12 mouse cellular contexts compared by ENCODE assay signal in the genomic region with DNA sequence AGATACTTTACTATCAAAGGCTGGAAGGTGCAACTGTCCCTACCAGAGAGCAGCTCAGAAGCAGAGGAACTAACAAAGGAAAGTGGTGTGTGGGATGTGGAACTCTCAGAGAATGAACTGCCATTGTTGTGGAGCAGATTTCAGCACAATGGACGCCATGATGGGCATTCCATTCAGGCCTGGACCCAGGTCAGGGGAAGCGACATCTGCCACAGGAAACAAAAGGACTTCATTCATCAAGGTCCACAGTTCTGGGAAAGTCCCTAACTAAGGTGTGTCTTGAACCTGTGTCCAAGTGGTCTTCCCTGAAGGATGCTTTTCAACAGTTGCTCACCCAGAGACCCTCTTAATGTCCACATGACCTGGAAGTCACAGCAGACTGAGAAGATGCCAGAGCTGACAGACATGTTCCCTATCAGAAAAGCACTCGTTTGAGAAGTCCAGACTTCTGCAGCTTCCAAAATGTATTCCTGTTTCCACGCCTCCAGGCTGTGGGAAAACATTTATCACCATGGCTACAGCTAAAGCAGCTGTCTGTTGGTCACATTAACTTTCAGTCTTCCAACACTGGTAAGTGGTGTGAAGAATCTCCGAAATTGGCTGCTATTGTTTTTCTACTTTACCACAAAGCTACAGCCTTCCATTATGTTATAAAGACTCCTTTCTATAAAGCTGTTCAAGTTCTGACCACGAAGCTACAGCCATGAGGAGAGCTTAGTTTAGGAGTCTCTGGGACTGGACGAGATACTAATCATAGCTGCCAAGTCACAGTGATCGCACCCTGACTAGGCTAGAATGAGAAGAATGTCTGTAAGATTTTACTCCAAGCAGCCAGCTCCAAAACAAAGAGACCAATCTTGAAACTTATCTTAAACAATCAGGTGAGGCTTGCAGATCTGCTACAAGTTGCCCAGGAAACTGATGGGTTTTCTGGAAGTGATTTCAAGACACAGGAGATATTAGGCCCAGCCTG. TPM values are rescaled to one million over a fixed set of nuclear protein-coding genes. Genes with fewer than 3 reads are reported as not detected.
DNase-seq lines count a peak whose midpoint lies in the region; ATAC-seq lines count a peak whose summit lies in the region.
"Had no signal": no experiment of that assay in that cellular context is flagged by ENCODE, and none has a peak within 500 bp of the region (broad histone marks: within the 10 kb centered on the region; RNA-seq: fewer than 3 reads in every experiment).

No protein-coding gene starts in this region.

- WGBS in hindbrain, embryonic 16.5 days = 20% methylated on average over 8 of the region's 8 CpGs
- WGBS in kidney, embryonic 16.5 days = 62% methylated on average over 8 of the region's 8 CpGs

- intact Hi-C loops in left cerebral cortex, postnatal 36 days (cut with DNase I) = no loop called here
- intact Hi-C loops in gastrocnemius, postnatal 36 days (cut with DNase I) = no loop called here

- peaks cover 5% of the 10 kb centered on the region; the same call in 1 of the 2 replicates for H3K4me1 ChIP-seq in hindbrain, embryonic 16.5 days (ENCODE audit: control insufficient read depth, insufficient read depth, low read depth, low read length)
- H3K4me1 ChIP-seq in kidney, embryonic 16.5 days (ENCODE audit: insufficient read depth, low read length) = 0 out of 2 replicates have a peak, but pooled peaks cover 2% of the 10 kb centered on the region

- no peaks in the 10 kb centered on the region for H3K9me3 ChIP-seq in hindbrain, embryonic 16.5 days (ENCODE audit: control insufficient read depth, low read length)
- H3K9me3 ChIP-seq in kidney, embryonic 16.5 days (ENCODE audit: low read length) = no peaks in the 10 kb centered on the region
- H3K9me3 ChIP-seq: kidney, embryonic 15.5 days had no signal

- H3K9ac ChIP-seq in hindbrain, embryonic 16.5 days (ENCODE audit: low read depth, low read length) = no peak overlapping the region; the same call in 1 of the 2 replicates
- no peak overlapping the region for H3K9ac ChIP-seq in kidney, embryonic 16.5 days (replicated peaks; ENCODE audit: low read length)
- H3K9ac ChIP-seq: kidney, embryonic 15.5 days had no signal

- H3K27me3 ChIP-seq in hindbrain, embryonic 16.5 days (replicated peaks; ENCODE audit: control insufficient read depth, insufficient read depth, low read length) = no peaks in the 10 kb centered on the region
- no peaks in the 10 kb centered on the region for H3K27me3 ChIP-seq in kidney, embryonic 16.5 days (ENCODE audit: insufficient read depth, low read length)
- H3K27me3 ChIP-seq: kidney, embryonic 15.5 days had no signal

- no peak for ATAC-seq in hindbrain, embryonic 16.5 days
- no peak for ATAC-seq in kidney, embryonic 16.5 days (ENCODE audit: low FRiP score, low TSS enrichment)

- no peak overlapping the region for H3K4me2 ChIP-seq in hindbrain, embryonic 16.5 days (ENCODE audit: low read length)
- H3K4me2 ChIP-seq in kidney, embryonic 16.5 days (replicated peaks; ENCODE audit: low read depth, low read length) = no peak overlapping the region
- H3K4me2 ChIP-seq: kidney, embryonic 15.5 days had no signal

- DNase-seq in left cerebral cortex, adult 18-20 months (ENCODE audit: low spot score in 2 of 2) = peak; percentile 23 to 43
- DNase-seq in left cerebral cortex, postnatal 36 days (ENCODE audit: low spot score in 2 of 2) = no peak
- DNase-seq in Muller cell, postnatal 12 days (ENCODE audit: inconsistent ontology term) = peak; percentile 74
- DNase-seq in embryo, embryonic 10 days (ENCODE audit: low spot score) = peak; percentile 63
- no peak for DNase-seq in gastrocnemius, adult 8-10 months (ENCODE audit: low spot score in 2 of 2)
- DNase-seq in gastrocnemius, postnatal 36 days = no peak
- DNase-seq: adrenal gland, adult 2 months; cerebellum, postnatal 25 days had no signal

- no peaks in the 10 kb centered on the region for H3K36me3 ChIP-seq in hindbrain, embryonic 16.5 days (ENCODE audit: control insufficient read depth, insufficient read depth, low read length)
- H3K36me3 ChIP-seq in kidney, embryonic 16.5 days (ENCODE audit: insufficient read depth, low read length) = no peaks in the 10 kb centered on the region
- H3K36me3 ChIP-seq: kidney, embryonic 15.5 days had no signal

- no peak overlapping the region for H3K4me3 ChIP-seq in hindbrain, embryonic 16.5 days (ENCODE audit: low read length)
- no peak overlapping the region for H3K4me3 ChIP-seq in kidney, embryonic 16.5 days (ENCODE audit: low read length)
- H3K4me3 ChIP-seq: kidney, embryonic 15.5 days had no signal

- H3K27ac ChIP-seq in hindbrain, embryonic 16.5 days (ENCODE audit: low read depth, low read length) = 0 out of 2 replicates have a peak overlapping the region, but pooled peaks have one; percentile 7
- H3K27ac ChIP-seq in kidney, embryonic 16.5 days (ENCODE audit: low read length) = no peak overlapping the region
- H3K27ac ChIP-seq: kidney, embryonic 15.5 days; macrophage had no signal

RNA-seq across cellular contexts. Expression of gene Lyrm7, which starts 15.0 kb away (rescaled TPM):
- total RNA-seq in left cerebral cortex, adult 18-20 months (2021) = 10 to 100 TPM; 30.1 to 31.1 TPM
- 10 to 100 TPM; 29.0 to 32.0 TPM for total RNA-seq in left cerebral cortex, postnatal 36 days (2021)
- polyA plus RNA-seq in hindbrain, embryonic 16.5 days (2015; fragmentation: Nextera tagmentation; extraction: Ambion mirVana) = 10.4 and 10.6 TPM in 2 replicates
- polyA plus RNA-seq in kidney, embryonic 16.5 days (2015; fragmentation: Nextera tagmentation; extraction: Ambion mirVana) = 6.3 and 9.2 TPM in 2 replicates
- 10 to 100 TPM; 15.1 to 22.3 (median 19.5) TPM for total RNA-seq in gastrocnemius, adult 8-10 months (2022)
- total RNA-seq in gastrocnemius, postnatal 36 days (2021) = 10 to 100 TPM; 16.8 to 24.0 TPM

RNA-seq across cellular contexts. Expression of gene Hint1, which starts 20.4 kb away (rescaled TPM):
- 100 to 1,000 TPM; 262 to 270 TPM for total RNA-seq in left cerebral cortex, adult 18-20 months (2021)
- 100 to 1,000 TPM; 231 to 246 TPM for total RNA-seq in left cerebral cortex, postnatal 36 days (2021)
- 728 and 827 TPM in 2 replicates for polyA plus RNA-seq in hindbrain, embryonic 16.5 days (2015; fragmentation: Nextera tagmentation; extraction: Ambion mirVana)
- 540 and 595 TPM in 2 replicates for polyA plus RNA-seq in kidney, embryonic 16.5 days (2015; fragmentation: Nextera tagmentation; extraction: Ambion mirVana)
- 100 to 1,000 TPM; 154 to 257 (median 186) TPM for total RNA-seq in gastrocnemius, adult 8-10 months (2022)
- total RNA-seq in gastrocnemius, postnatal 36 days (2021) = 100 to 1,000 TPM; 161 to 192 TPM

RNA-seq across cellular contexts. Expression of gene Gpx3, which starts 56.5 kb away (rescaled TPM):
- total RNA-seq in left cerebral cortex, adult 18-20 months (2021) = 10 to 100 TPM in 1 of 2 experiments, 1 to 10 TPM in 1; 8.6 to 10.3 TPM
- 1 to 10 TPM; 7.9 to 8.9 TPM for total RNA-seq in left cerebral cortex, postnatal 36 days (2021)
- polyA plus RNA-seq in hindbrain, embryonic 16.5 days (2015; fragmentation: Nextera tagmentation; extraction: Ambion mirVana) = 78.5 and 78.8 TPM in 2 replicates
- polyA plus RNA-seq in kidney, embryonic 16.5 days (2015; fragmentation: Nextera tagmentation; extraction: Ambion mirVana) = 262 and 297 TPM in 2 replicates
- 100 to 1,000 TPM in 2 of 4 experiments, 10 to 100 TPM in 2; 56.1 to 401 (median 118) TPM for total RNA-seq in gastrocnemius, adult 8-10 months (2022)
- 10 to 100 TPM; 27.6 to 44.7 TPM for total RNA-seq in gastrocnemius, postnatal 36 days (2021)

RNA-seq across cellular contexts. Expression of gene Cdc42se2, which starts 58.3 kb away (rescaled TPM):
- total RNA-seq in left cerebral cortex, adult 18-20 months (2021) = 100 to 1,000 TPM; 117 to 125 TPM
- 100 to 1,000 TPM; 130 to 148 TPM for total RNA-seq in left cerebral cortex, postnatal 36 days (2021)
- polyA plus RNA-seq in hindbrain, embryonic 16.5 days (2015; fragmentation: Nextera tagmentation; extraction: Ambion mirVana) = 136 and 147 TPM in 2 replicates
- 98.6 and 103 TPM in 2 replicates for polyA plus RNA-seq in kidney, embryonic 16.5 days (2015; fragmentation: Nextera tagmentation; extraction: Ambion mirVana)
- 10 to 100 TPM; 13.2 to 20.5 (median 17.6) TPM for total RNA-seq in gastrocnemius, adult 8-10 months (2022)
- total RNA-seq in gastrocnemius, postnatal 36 days (2021) = 10 to 100 TPM; 13.8 to 16.3 TPM

Comparison
In these comparisons a context has a peak if more than half of its experiments do, and no peak if none do; other contexts are left out.
1. DNase-seq: peak in left cerebral cortex, adult 18-20 months (2 of 2), Muller cell, postnatal 12 days (single experiment) and embryo, embryonic 10 days (single experiment); none in left cerebral cortex, postnatal 36 days (0 of 2), gastrocnemius, adult 8-10 months (0 of 2) and gastrocnemius, postnatal 36 days (0 of 2).